In genomic region chr5:41893351-41893750, GRCm38 (mm10) we compare ENCODE assay signal across 25 mouse cellular contexts.
"Had no signal": no experiment of that assay in that cellular context is flagged by ENCODE, and none has a peak within 500 bp of the region (broad histone marks: within the 10 kb centered on the region; RNA-seq: fewer than 3 reads in every experiment).

No protein-coding gene starts in this region.

- H3K9me3 ChIP-seq: heart, embryonic 13.5 days; heart, embryonic 15.5 days; hindbrain, embryonic 13.5 days; hindbrain, embryonic 15.5 days; kidney, embryonic 15.5 days; limb, embryonic 10.5 days; limb, embryonic 12.5 days; liver, embryonic 13.5 days; liver, embryonic 15.5 days had no signal

- H3K4me3 ChIP-seq: heart, embryonic 13.5 days; heart, embryonic 15.5 days; hindbrain, embryonic 13.5 days; hindbrain, embryonic 15.5 days; kidney, embryonic 15.5 days; limb, embryonic 10.5 days; limb, embryonic 12.5 days; liver, embryonic 13.5 days; liver, embryonic 15.5 days had no signal

- H3K9ac ChIP-seq: heart, embryonic 13.5 days; heart, embryonic 15.5 days; hindbrain, embryonic 13.5 days; hindbrain, embryonic 15.5 days; kidney, embryonic 15.5 days; limb, embryonic 12.5 days; liver, embryonic 13.5 days; liver, embryonic 15.5 days; liver, postnatal 0 days had no signal

- DNase-seq: gastrocnemius, postnatal 14 days; gastrocnemius, postnatal 36 days; heart, adult 11 months; heart, postnatal 14 days; heart, postnatal 36 days; kidney, adult 11 months; kidney, adult 2 months; kidney, adult 9 months; kidney, postnatal 14 days; kidney, postnatal 36 days; layer of hippocampus, adult 9-11 months; layer of hippocampus, postnatal 36 days; liver; liver, embryonic 13.5 days; liver, postnatal 0 days had no signal

- H3K27ac ChIP-seq: heart, embryonic 13.5 days; heart, embryonic 15.5 days; hindbrain, embryonic 13.5 days; hindbrain, embryonic 15.5 days; hindbrain, postnatal 0 days; kidney, embryonic 15.5 days; kidney, postnatal 0 days; limb, embryonic 10.5 days; limb, embryonic 12.5 days; liver, embryonic 13.5 days; liver, embryonic 15.5 days had no signal

- H3K4me1 ChIP-seq: heart, embryonic 13.5 days; heart, embryonic 15.5 days; kidney, embryonic 15.5 days; limb, embryonic 10.5 days; limb, embryonic 12.5 days; liver, embryonic 13.5 days; liver, embryonic 15.5 days had no signal

- H3K36me3 ChIP-seq: heart, embryonic 13.5 days; heart, embryonic 15.5 days; hindbrain, embryonic 13.5 days; hindbrain, embryonic 15.5 days; kidney, embryonic 15.5 days; limb, embryonic 10.5 days; limb, embryonic 12.5 days; liver, embryonic 13.5 days; liver, embryonic 15.5 days had no signal
